Mouse (Mus musculus): ENCODE data around the gene Casc3. TPM values are rescaled to one million over a fixed set of nuclear protein-coding genes. Genes with fewer than 3 reads are reported as not detected.
A peak's percentile ranks its signal among the peaks of the same experiment; 100 is the strongest.

The Casc3 gene
- total RNA-seq, 1 experiment from 2014 or later, result 22.8 TPM

GRCm38 (mm10) chr11:98839402-98839801 lies 34.7 kb downstream of the Casc3 start:
- no peak for ATAC-seq (replicated peaks in 1 of 2; ENCODE audit: insufficient read depth in 1 of 2, low FRiP score in 2 of 2, low TSS enrichment in 1 of 2, low read depth in 1 of 2, poor library complexity in 2 of 2, severe bottlenecking in 2 of 2)

- ATAC-seq (replicated peaks in 1 of 2; ENCODE audit: insufficient read depth in 1 of 2, low FRiP score in 2 of 2, low TSS enrichment in 1 of 2, low read depth in 1 of 2, poor library complexity in 2 of 2, severe bottlenecking in 2 of 2), result no peak
These were observed 35.2 kb downstream of the Casc3 start for GRCm38 (mm10) chr11:98839897-98840296.

- no peak for ATAC-seq (replicated peaks in 1 of 2; ENCODE audit: insufficient read depth in 1 of 2, low FRiP score in 2 of 2, low TSS enrichment in 1 of 2, low read depth in 1 of 2, poor library complexity in 2 of 2, severe bottlenecking in 2 of 2)
These were observed 41.3 kb downstream of the Casc3 start for GRCm38 (mm10) chr11:98846016-98846415.

GRCm38 (mm10) chr11:98846865-98847604 lies 42.3 kb downstream of the Casc3 start:
- ATAC-seq (replicated peaks in 1 of 2; ENCODE audit: insufficient read depth in 1 of 2, low FRiP score in 2 of 2, low TSS enrichment in 1 of 2, low read depth in 1 of 2, poor library complexity in 2 of 2, severe bottlenecking in 2 of 2), result no peak

GRCm38 (mm10) chr11:98849196-98849894 lies 44.6 kb downstream of the Casc3 start:
- ATAC-seq (replicated peaks in 1 of 2; ENCODE audit: insufficient read depth in 1 of 2, low FRiP score in 2 of 2, low TSS enrichment in 1 of 2, low read depth in 1 of 2, poor library complexity in 2 of 2, severe bottlenecking in 2 of 2), result 0 out of 4 replicates have a peak, but pooled peaks of 1 of the 2 experiments have one; percentile 17

GRCm38 (mm10) chr11:98850100-98851093 lies 45.7 kb downstream of the Casc3 start:
- no peak for ATAC-seq (replicated peaks in 1 of 2; ENCODE audit: insufficient read depth in 1 of 2, low FRiP score in 2 of 2, low TSS enrichment in 1 of 2, low read depth in 1 of 2, poor library complexity in 2 of 2, severe bottlenecking in 2 of 2)

- no peak for ATAC-seq (replicated peaks in 1 of 2; ENCODE audit: insufficient read depth in 1 of 2, low FRiP score in 2 of 2, low TSS enrichment in 1 of 2, low read depth in 1 of 2, poor library complexity in 2 of 2, severe bottlenecking in 2 of 2)
These were observed 49.4 kb downstream of the Casc3 start for GRCm38 (mm10) chr11:98854116-98854515.

GRCm38 (mm10) chr11:98854659-98855058 lies 50.0 kb downstream of the Casc3 start:
- no peak for ATAC-seq (replicated peaks in 1 of 2; ENCODE audit: insufficient read depth in 1 of 2, low FRiP score in 2 of 2, low TSS enrichment in 1 of 2, low read depth in 1 of 2, poor library complexity in 2 of 2, severe bottlenecking in 2 of 2)

- ATAC-seq (replicated peaks in 1 of 2; ENCODE audit: insufficient read depth in 1 of 2, low FRiP score in 2 of 2, low TSS enrichment in 1 of 2, low read depth in 1 of 2, poor library complexity in 2 of 2, severe bottlenecking in 2 of 2), result peak in 1 of 2 experiments; percentile 58; a peak in 2 of 4 replicates
These were observed 54.3 kb downstream of the Casc3 start for GRCm38 (mm10) chr11:98858759-98859731.

GRCm38 (mm10) chr11:98863028-98863750 lies 58.5 kb downstream of the Casc3 start, which contains the start of gene Wipf2:
Gene Wipf2 (plus strand): TSS chr11:98863638.
- peak; percentile 97 to 98 for ATAC-seq (replicated peaks in 1 of 2; ENCODE audit: insufficient read depth in 1 of 2, low FRiP score in 2 of 2, low TSS enrichment in 1 of 2, low read depth in 1 of 2, poor library complexity in 2 of 2, severe bottlenecking in 2 of 2)

GRCm38 (mm10) chr11:98863751-98864429 lies 59.2 kb downstream of the Casc3 start:
- peak; percentile 38 to 42; a peak in 3 of 4 replicates for ATAC-seq (replicated peaks in 1 of 2; ENCODE audit: insufficient read depth in 1 of 2, low FRiP score in 2 of 2, low TSS enrichment in 1 of 2, low read depth in 1 of 2, poor library complexity in 2 of 2, severe bottlenecking in 2 of 2)

GRCm38 (mm10) chr11:98867293-98867692 lies 62.6 kb downstream of the Casc3 start:
- ATAC-seq (replicated peaks in 1 of 2; ENCODE audit: insufficient read depth in 1 of 2, low FRiP score in 2 of 2, low TSS enrichment in 1 of 2, low read depth in 1 of 2, poor library complexity in 2 of 2, severe bottlenecking in 2 of 2), result no peak

- no peak for ATAC-seq (replicated peaks in 1 of 2; ENCODE audit: insufficient read depth in 1 of 2, low FRiP score in 2 of 2, low TSS enrichment in 1 of 2, low read depth in 1 of 2, poor library complexity in 2 of 2, severe bottlenecking in 2 of 2)
These were observed 65.2 kb downstream of the Casc3 start for GRCm38 (mm10) chr11:98869906-98870305.

GRCm38 (mm10) chr11:98870791-98871190 lies 66.1 kb downstream of the Casc3 start:
- no peak for ATAC-seq (replicated peaks in 1 of 2; ENCODE audit: insufficient read depth in 1 of 2, low FRiP score in 2 of 2, low TSS enrichment in 1 of 2, low read depth in 1 of 2, poor library complexity in 2 of 2, severe bottlenecking in 2 of 2)

GRCm38 (mm10) chr11:98871416-98871815 lies 66.7 kb downstream of the Casc3 start:
- no peak for ATAC-seq (replicated peaks in 1 of 2; ENCODE audit: insufficient read depth in 1 of 2, low FRiP score in 2 of 2, low TSS enrichment in 1 of 2, low read depth in 1 of 2, poor library complexity in 2 of 2, severe bottlenecking in 2 of 2)
